Mouse (Mus musculus) regulatory T cell (primary cell): Measurements from ENCODE around the gene Gpr4.

Experiments
- in situ Hi-C: fragments of 300-600 bp; cut with MboI, MseI; formaldehyde crosslinking; loops from one replicate; pipeline ENCODE4 v1.15.1; 2025; ENCODE audit warnings: high pct_unique_total_duplicates

The Gpr4 gene

DNA sequence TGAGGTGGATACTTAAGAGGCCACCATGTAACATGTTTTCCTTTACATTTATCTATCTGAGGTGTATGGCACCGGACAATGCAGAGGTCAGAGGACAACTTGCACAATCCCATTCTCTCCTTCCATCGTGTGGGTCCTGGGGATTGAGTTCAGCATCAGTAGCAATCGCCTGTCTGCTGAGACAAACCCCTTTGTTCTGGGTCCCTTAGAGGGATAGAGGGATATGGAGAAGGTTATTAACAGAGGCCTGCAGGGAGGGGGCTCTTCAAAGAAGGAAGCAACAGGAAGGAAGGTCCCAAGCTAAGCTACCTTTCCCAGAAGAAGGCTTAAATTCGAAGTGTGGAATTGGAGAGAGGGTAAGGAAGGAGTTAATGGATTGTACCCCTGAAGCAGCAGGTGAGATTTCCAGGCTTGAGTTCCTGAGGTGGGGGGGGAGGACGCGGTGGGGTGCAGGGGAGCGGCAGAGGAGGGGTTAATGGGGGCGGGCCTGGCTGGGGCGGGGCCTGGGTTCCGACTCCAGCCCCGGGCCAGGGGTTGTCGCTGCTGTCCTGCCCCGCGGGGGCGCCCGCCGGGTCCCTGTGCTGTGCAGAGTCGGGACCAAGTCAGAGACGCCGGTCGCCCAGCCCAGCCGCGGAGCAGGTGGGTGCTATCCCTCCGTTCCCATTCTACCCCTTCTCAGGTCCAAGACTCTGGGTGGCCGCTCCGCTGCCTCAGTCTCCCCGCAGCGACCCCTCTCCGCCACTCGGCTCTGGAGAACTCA, at the start of gene Gpr4:
Gene Gpr4, plus strand, starts transcription at position 543 of the 760 bp plus-strand sequence.
- in situ Hi-C loops = no loop called here

DNA sequence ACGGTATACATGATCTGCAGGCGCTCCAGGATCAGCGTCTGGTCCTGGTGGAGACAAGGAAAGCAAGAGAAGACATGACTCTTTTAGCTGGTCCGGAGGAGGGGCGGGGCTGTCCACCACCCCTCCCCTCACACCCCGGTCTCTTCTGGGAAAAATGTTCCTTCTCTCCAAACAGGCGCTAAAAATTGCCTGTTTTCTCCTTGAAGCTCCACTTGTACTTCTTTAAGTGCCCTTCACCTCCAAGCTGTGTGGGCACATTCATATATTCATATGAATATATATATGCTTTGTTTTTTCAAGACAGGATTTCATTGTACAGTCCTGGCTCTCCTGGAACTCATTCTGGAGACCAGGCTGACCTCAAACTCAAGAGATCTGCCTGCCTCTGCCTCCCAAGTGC, 49.4 kb upstream of the Gpr4 start:
- in situ Hi-C loops = no loop called here

DNA sequence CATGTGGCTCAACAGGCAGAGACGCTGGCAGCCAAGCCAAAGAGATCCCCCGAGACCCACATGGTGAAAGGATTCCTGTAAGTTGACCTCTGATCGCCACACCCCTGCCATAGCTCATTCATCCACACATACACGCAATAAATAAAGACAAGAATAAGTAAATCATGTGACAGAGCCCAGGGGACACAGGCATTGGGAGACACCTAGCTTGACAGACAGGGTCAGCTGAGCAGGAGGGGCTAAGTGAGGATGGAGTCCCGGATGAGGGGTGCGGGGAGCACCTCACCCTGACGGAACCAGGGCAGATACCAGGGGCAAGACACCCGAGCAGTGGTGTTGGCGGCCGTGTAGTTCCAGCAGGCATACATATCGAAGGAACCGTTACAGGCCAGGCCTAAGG, 48.6 kb upstream of the Gpr4 start:
- in situ Hi-C loops = no loop called here

- in situ Hi-C loops = no loop called here
Observed at GRCm38 (mm10) chr7:19164189-19164588, 48.1 kb upstream of the Gpr4 start.

- in situ Hi-C loops = no loop called here
Observed at GRCm38 (mm10) chr7:19164978-19165377, 47.4 kb upstream of the Gpr4 start.

DNA sequence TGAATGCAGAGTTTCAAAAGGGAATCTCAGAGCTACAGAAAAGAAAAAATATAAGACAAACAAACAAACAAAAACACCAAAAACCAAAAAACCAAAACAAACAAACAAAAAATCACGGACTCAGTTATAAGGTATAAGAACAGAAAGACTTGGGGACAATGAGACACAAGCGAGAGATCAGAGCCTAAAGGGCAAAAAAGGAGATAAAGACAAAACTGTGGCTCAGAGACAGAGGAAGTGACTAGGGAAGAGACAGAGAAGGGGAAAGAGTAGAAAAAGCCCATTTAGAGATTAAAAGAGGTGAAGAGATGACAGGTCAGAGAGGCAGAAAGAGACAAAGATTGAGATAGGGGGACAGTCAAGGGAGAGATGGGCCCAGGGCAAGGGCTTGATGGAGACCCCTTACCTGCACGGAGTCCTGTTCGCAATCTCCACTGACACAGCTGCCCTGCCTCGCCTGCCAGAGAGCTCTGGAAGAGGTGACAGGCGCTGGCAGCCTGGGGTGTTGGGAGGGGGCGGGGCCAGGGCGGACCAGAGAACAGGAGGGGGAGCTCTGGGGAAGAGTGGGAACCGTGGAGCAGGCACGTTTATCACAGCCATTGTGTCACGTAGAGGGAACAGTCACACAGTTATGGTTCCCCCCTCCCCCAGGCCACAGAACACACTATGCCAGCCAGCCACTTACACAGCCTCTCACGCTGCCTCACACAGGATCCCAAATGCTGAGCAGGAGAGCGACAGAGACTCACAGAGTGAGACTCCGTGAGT, 46.5 kb upstream of the Gpr4 start, which contains the start of gene Gipr:
Gene Gipr, minus strand, starts transcription at position 472 of the 768 bp plus-strand sequence.
- in situ Hi-C loops = no loop called here

DNA sequence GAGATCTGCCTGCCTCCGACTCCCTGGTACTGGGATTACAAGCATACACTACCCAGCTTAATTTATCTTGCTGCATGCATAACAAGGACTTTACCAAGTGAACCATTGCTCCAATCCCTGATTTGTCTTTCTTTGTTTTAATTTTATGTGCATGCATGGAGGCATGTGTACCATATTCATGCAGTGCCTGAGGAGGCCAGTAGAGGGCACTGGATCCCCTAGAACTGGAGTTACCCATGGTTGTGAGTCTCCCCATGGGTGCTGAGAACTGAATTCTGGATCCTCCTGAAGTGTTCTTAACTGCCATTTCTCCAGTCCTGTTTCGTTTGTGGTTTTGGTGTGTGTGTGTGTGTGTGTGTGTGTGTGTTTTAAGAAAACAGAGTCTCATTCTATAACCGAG, 45.3 kb upstream of the Gpr4 start:
- in situ Hi-C loops = no loop called here

DNA sequence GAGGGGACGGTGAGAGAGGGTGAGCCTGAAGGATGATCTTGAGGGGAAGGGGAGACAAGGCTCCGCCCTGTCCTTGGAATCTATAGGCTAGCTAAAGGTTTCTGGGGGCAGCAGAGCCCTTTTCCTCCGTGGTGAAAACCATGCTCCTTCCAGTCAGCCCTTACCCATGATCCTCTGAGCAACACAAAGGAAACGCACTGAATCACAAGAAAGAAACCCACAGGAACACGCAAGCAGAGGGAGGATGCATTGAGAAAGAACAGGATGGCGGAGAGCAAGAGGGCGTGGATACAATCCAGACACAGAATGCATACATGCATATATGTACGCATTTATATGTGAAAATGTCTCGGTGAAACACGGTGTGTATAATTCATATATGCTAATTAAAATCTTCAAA, 42.8 kb upstream of the Gpr4 start:
- in situ Hi-C loops = no loop called here

DNA sequence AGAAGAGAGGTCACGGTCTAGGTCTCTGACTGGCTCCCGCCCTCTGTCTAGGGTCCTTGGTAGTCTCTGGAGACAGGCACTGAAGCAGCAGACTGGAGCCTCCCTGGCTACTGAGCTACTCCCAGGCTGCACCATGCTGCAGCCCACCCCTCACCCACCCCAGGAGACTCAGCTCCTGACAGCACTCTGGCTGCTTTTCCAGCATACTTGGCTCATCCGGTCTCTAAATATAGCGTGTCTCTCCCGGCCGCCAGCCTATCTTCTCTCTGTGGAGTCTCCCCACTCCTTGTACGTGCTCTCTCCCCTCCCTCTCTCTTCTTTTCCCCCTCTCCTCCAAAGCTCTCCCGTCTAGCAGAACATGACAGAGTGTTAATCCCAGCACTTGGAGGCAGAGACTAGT, 42.2 kb upstream of the Gpr4 start:
- in situ Hi-C loops = no loop called here

- in situ Hi-C loops = no loop called here
Observed at GRCm38 (mm10) chr7:19171831-19172230, 40.5 kb upstream of the Gpr4 start.

GRCm38 (mm10) chr7:19172874-19173273, 39.5 kb upstream of the Gpr4 start:
- in situ Hi-C loops = no loop called here

DNA sequence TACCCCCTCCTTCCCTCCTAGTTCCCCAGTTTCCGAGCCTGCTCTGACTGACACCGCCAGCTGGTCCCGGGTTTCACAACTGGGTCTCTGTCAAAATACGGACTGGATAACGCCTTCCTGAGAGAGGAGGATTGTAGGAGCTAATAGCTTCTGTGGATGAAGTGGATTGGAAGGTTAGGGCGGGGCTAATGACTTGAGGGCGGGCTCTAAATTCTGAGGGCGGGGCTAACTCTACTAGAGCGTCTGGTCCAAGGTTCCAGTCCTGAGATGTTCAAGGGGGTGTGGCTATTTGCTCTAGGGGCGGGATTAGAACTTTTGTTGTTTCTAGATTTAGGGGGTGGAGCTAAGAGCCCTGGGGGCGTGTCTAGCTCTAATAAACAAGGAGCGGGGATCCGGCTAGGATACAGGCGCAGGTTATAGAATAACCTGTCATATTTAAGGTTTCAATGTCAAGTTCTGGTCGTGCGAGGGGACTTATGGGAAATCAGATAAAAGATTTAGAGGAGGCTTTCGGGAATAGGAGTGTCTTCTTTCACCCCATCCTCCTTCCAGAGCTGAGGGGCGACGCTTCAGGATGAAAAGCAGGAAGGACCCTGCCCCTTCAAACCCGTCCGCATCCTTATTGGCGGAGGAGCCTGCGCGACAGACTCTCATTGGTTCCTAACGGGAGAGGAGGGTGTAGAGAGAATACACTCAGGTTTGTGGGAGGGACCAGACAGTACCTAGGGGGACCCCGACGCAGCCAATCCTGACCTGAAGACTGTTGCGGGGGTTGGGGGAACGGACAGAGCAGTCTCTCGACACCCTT, 36.4 kb upstream of the Gpr4 start, which contains the start of gene Eml2:
Gene Eml2, plus strand, starts transcription at position 714 of the 808 bp plus-strand sequence.
- in situ Hi-C loops = no loop called here

GRCm38 (mm10) chr7:19176516-19176947, 35.8 kb upstream of the Gpr4 start:
- in situ Hi-C loops = no loop called here

DNA sequence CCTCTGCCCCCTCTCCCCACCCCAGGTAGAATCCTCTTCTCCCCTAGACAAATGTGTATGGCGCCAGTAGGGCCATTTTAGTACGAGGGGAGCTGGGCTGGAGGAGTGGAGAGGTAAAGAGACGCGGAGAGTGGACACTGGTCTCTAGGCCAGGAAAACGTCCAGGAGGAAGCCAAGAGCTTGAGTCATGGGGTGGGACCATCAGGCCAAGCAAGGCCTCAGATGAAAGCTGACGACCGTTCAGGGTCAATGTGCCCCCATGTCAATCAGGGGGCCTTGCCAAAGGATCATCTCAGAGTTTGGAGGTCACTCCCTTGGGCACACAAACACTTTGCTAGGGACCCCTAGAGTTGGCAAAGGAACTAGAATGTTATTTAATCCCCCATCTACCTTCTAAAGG, 35.1 kb upstream of the Gpr4 start:
- in situ Hi-C loops = no loop called here

DNA sequence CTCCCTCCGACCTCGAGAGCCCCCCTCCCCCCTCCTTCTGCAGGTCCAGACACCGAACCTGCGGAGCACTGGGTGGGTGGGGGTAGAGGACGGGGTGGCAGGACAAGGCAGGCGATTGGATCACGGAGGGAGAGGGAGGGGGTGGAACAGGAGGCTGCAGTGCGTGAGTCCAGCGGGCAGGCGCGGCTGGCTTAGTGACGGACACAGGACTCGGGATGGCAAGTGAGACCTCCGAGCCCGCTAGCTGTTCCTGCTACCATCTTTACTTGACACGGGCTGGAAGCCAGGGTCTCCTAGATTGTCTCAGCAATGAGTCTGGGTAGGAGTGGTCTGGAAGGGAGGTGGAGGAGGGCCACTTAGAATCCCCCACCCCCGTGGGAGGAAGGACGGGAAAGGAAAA, 34.3 kb upstream of the Gpr4 start:
- in situ Hi-C loops = no loop called here

GRCm38 (mm10) chr7:19178443-19179092, 33.8 kb upstream of the Gpr4 start:
- in situ Hi-C loops = no loop called here

DNA sequence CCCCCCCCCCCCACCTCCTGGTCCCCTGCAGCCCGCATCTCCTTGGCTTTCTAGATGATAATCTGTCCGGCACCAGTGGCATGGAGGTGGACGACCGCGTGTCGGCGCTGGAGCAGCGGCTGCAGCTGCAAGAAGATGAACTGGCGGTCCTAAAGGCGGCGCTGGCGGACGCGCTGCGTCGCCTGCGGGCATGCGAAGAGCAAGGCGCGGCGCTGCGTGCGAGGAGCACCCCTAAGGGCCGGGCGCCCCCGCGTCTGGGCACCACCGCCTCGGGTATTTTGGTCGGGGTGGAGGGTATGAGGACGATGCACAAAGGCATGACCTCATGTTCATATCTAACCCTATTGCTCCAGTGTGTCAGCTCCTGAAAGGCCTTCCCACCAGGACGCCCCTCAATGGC, 33.2 kb upstream of the Gpr4 start:
- in situ Hi-C loops = no loop called here

DNA sequence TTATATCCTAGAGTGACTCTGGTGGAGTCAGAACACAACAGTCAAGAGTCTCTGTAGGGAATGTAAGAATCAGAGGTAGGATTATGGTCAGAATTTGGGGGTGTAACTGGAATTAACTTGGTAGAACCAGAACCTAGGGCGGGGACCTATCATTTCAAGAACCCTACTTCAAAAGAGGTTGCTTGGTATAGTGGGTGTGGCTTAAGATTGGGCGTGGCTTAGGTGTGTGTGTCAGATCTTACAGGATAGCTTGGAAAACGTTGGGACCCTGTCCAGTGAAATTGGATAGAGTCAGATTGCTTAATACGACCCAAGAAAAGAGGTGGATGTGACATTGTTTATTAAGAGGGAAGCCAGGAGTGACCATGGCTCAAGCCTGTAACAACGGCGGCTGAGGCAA, 32.4 kb upstream of the Gpr4 start:
- in situ Hi-C loops = loop anchor here (5.0 kb wide), 1 partner anchor 42 kb away; no protein-coding TSS in a partner anchor

DNA sequence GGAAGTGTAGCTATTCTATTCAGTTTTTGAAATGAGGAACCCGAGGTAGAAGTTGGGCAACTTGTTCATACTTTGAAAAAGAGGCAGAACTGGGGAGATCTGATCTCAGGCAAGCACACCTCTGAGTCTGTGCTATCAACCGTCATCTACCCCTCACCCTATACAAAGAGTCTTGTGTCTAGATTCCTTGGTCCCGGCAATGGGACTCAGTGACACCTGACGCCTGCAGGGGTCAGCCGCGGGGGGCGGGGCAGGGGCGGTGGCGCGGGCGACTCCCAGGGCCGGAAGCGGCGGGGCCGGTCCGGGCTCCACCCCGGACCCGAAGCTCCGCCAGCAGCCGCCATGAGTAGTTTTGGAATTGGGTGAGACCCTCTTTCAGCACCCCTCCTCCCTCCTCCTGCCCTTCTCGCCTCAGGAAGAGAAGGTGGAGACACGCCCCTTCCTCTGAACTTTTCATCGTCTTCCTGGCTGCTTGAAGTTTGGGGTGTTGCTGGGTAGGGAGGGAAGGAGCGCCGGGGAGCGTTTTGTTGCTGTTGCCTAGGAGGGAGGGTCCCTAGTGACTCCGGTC, 31.4 kb upstream of the Gpr4 start:
- in situ Hi-C loops = loop anchor here (5.0 kb wide), 1 partner anchor 41 kb away; no protein-coding TSS in a partner anchor

GRCm38 (mm10) chr7:19184250-19184649, 28.1 kb upstream of the Gpr4 start:
- in situ Hi-C loops = loop anchor here (5.0 kb wide), 1 partner anchor 38 kb away; no protein-coding TSS in a partner anchor

- in situ Hi-C loops = loop anchor here (5.0 kb wide), 2 partner anchors 38 to 98 kb away; partner anchors contain the start of genes Ppm1n and Rtn2
Observed at GRCm38 (mm10) chr7:19184758-19185157, 27.6 kb upstream of the Gpr4 start.
